Mouse (Mus musculus): ENCODE measurements around the gene Exog. TPM values are rescaled to one million over a fixed set of nuclear protein-coding genes. Genes with fewer than 3 reads are reported as not detected.

Gene Exog
- polyA plus RNA-seq (2015; fragmentation: Nextera tagmentation; extraction: Ambion mirVana): 24.1 and 25.3 TPM in 2 replicates

DNA sequence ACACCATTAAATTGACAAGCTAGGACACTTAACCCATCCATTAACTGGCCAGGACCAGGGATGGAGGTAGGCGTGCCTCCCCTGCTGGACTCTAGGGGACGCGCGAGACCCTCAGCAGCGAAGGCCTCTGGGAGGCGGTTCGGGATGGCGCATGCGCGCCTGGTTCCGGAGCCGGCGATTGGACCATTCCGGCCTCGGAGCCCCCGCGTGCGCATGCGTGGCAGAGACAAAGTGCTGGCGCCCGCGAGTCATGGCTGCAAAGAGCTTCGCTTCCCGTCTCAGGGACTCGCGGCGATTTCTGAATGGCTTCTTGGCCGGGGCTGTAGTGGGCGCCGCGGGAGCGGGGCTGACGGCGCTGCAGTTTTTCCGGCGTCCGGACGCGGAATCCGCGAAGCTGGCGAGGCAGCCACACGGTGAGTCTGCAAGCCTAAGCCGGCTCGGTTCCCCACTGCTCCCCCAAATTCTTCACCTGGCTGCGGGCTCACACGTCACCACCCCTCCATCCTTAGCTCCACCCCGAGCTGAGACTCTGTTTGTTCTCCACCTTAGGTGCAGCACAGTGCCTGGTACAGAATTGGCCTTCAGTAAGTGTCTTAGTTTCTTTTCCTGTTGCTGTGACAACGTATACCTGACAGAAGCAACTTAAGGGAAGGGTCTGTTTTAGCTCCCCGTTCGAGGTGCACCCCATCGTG is at the start of gene Exog:
Gene Exog (plus strand): TSS at position 206 of the 692 bp plus-strand sequence.
- Histone ChIP-seq H3K4me2 (peak within 1 kb of the TSS; percentile 86), H3K36me3 (peaks cover 33% of the 10 kb centered on the region), H3K9me3 (replicated peaks) (no peaks in the 10 kb centered on the region), H3K9ac (peak within 1 kb of the TSS; percentile 90), H3K27ac (peak within 1 kb of the TSS; percentile 86), H3K4me3 (replicated peaks) (peak within 1 kb of the TSS; percentile 74), H3K4me1 (peaks cover 17% of the 10 kb centered on the region), H3K27me3 (no peaks in the 10 kb centered on the region)
- ATAC-seq (replicated peaks; ENCODE audit: low FRiP score): peak; percentile 95
- under 1% methylated on average over 52 of the region's 52 CpGs for WGBS

DNA sequence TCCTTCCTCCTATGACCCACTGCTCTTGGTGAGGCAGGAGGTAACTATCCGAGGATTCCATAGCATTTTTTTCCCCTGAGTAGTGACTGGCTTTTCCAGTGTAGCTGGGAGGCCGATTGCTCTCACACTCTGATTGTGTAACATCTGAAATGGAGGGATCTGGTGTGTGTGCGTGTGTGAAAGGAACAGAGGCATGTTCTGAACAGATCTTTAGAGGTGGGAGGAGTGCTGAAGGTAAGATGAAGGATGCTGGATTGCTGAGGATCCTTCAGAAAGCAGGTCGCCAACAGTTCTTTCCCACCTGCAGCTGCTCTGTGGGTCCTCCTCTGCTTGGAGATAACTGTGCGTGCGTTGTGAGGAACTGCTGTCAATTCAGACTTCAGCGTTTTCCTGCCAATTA is 43.4 kb upstream of the Exog start:
- H3K27me3 ChIP-seq: no peaks in the 10 kb centered on the region
- no peaks in the 10 kb centered on the region for H3K36me3 ChIP-seq
- ATAC-seq (replicated peaks; ENCODE audit: low FRiP score): no peak; the same call in 1 of the 2 replicates
- peak overlapping the region; percentile 96 for H3K4me2 ChIP-seq
- 0 out of 2 replicates have a peak overlapping the region, but pooled peaks have one; percentile 18 for H3K27ac ChIP-seq
- 6% methylated on average over 7 of the region's 7 CpGs for WGBS
- H3K4me1 ChIP-seq: peaks cover 37% of the 10 kb centered on the region
- no peaks in the 10 kb centered on the region for H3K9me3 ChIP-seq (replicated peaks)
- peak overlapping the region; percentile 68 for H3K4me3 ChIP-seq (replicated peaks)
- peak overlapping the region; percentile 19; the same call in 1 of the 2 replicates for H3K9ac ChIP-seq

DNA sequence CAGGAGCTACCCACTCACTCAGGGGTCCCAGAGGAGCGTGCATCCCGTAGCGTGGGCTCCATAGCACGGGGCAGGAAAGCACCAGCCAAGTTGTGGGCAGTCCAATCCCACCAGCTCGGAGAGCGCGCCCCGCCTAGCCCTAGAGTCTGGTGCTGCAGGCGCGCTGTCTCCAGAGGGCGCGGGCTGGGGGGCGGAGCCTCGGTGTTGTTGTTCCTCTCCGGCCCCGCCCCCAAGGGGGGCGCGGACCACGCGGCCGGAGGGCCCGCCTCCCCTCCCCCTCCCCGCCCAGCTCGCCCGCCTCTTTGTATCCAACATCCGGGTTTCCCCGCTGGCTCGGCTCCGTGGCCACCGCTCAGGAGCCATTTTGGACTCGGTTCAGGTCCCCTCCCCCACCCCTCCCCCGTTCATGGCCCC is 42.9 kb upstream of the Exog start, which contains the start of gene Acvr2b:
Gene Acvr2b (plus strand): TSS at position 318 of the 414 bp plus-strand sequence.
- Histone ChIP-seq H3K36me3 (no peaks in the 10 kb centered on the region), H3K9me3 (replicated peaks) (no peaks in the 10 kb centered on the region), H3K4me3 (replicated peaks) (peak within 1 kb of the TSS; percentile 68)

DNA sequence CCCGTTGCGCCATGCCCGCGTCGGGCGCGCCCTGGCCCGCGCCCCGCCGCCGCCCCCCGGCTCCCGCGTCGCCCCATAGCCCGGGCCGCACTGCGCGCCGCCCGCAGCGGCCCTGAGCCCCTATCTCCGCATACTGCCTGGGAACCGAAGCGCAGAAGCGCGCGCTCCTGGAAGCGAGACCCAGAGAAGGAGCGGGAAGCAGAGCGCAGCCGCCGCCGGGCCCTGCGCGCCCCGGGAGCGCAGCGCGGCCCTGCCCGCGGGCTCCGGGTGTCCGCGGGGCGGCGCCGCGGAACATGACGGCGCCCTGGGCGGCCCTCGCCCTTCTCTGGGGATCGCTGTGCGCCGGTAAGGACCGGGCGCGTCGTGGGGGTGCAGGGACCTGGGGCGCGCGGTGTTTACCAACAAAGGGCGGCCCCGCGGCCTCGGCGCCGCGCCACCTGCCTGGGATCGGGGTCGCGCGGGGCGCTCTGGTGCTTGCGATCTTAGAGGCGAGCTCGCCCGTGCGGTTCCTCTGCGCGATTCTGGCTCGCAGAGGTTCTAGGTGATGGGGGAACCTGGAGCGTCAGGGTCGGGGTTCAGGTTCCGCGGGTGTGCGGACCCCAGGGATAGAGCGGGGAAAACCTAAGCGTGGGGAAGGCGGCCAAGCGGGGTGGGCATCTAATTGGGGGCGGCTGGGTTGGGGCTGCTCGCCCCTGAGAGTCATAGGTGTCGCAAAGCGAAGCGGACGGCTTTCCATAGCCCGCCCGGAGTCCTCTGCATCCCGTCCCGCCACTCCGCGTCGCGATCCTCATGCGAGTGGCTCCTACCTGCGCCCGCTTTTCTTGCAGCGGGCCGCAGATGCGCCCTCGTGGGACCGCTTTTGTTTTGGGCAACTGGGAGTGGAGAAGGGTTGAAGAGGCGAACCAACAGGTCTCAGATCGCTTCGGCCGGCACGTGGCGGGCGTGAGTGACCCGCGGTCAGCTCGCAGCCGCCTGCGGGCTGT is 42.2 kb upstream of the Exog start:
- Histone ChIP-seq H3K4me2 (peak overlapping the region; percentile 96), H3K27ac (peak overlapping the region; percentile 98), H3K27me3 (no peaks in the 10 kb centered on the region), H3K4me3 (replicated peaks) (peak overlapping the region; percentile 68), H3K9me3 (replicated peaks) (no peaks in the 10 kb centered on the region), H3K36me3 (no peaks in the 10 kb centered on the region), H3K9ac (peak overlapping the region; percentile 95), H3K4me1 (peaks cover 46% of the 10 kb centered on the region)
- under 1% methylated on average over 116 of the region's 127 CpGs for WGBS
- no peak; the same call in 1 of the 2 replicates for ATAC-seq (replicated peaks; ENCODE audit: low FRiP score)

More for the DNA sequence above, 42.9 kb upstream of the Exog start, which contains the start of gene Acvr2b:
- Histone ChIP-seq H3K4me1 (peaks cover 38% of the 10 kb centered on the region), H3K27me3 (no peaks in the 10 kb centered on the region), H3K4me2 (peak within 1 kb of the TSS; percentile 96), H3K9ac (peak within 1 kb of the TSS; percentile 95), H3K27ac (peak within 1 kb of the TSS; percentile 98)
- peak; percentile 96 for ATAC-seq (replicated peaks; ENCODE audit: low FRiP score)
- WGBS: 0% methylated on average over 19 of the region's 32 CpGs

DNA sequence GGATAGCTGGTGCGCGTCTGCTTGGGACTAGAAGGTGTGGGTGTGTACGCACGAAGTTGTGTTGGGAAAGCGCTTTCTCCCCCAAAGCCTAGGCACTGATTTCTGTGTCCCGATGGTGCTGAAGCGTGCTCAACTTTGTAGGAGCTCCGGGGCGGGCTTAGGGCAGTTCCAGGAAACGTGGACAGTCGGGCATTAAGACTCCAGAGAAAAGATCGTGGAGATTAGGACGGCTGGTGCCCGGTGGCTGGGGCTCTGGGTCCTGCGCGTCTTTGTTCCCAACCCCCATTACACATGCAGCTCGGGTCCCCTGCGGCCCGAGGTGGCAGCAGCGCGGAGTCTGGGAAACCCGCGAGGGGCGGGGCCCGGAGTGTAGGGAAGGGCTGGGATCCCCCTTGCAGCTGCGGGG is 41.5 kb upstream of the Exog start:
- peaks cover 53% of the 10 kb centered on the region for H3K4me1 ChIP-seq
- peak overlapping the region; percentile 95 for H3K9ac ChIP-seq
- peak overlapping the region; percentile 96 for H3K4me2 ChIP-seq
- WGBS: under 1% methylated on average over 26 of the region's 26 CpGs
- peak overlapping the region; percentile 68 for H3K4me3 ChIP-seq (replicated peaks)
- peak overlapping the region; percentile 98 for H3K27ac ChIP-seq
- H3K27me3 ChIP-seq: no peaks in the 10 kb centered on the region
- H3K9me3 ChIP-seq (replicated peaks): no peaks in the 10 kb centered on the region
- peak; percentile 27; the same call in 1 of the 2 replicates for ATAC-seq (replicated peaks; ENCODE audit: low FRiP score)
- H3K36me3 ChIP-seq: no peaks in the 10 kb centered on the region

DNA sequence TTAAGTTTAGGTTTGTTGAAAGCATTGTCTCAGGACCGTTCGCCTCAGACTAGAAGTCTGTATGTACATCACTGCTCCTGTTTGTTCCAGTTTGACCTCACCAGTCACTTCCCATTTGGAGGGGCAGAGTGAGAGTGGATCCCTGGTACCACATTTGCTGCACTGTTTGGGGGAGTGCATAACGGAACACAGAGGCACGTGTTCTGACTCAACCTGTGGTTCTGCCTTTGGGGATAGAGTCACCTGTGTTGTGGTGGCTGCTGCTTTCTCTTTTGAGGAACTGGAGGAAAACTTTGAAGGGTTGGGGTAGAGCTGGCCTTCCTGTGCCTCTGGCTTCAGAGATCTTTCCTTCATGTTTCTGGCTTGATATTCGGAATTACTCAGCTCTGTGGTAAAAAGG is 40.7 kb upstream of the Exog start:
- Histone ChIP-seq H3K36me3 (no peaks in the 10 kb centered on the region), H3K27me3 (no peaks in the 10 kb centered on the region), H3K9ac (peak overlapping the region; percentile 95; the same call in 1 of the 2 replicates), H3K27ac (no peak overlapping the region), H3K4me1 (peaks cover 61% of the 10 kb centered on the region), H3K4me2 (peak overlapping the region; percentile 96), H3K4me3 (replicated peaks) (peak overlapping the region; percentile 68), H3K9me3 (replicated peaks) (no peaks in the 10 kb centered on the region)
- ATAC-seq (replicated peaks; ENCODE audit: low FRiP score): no peak
- WGBS: 67% methylated on average over 5 of the region's 5 CpGs

DNA sequence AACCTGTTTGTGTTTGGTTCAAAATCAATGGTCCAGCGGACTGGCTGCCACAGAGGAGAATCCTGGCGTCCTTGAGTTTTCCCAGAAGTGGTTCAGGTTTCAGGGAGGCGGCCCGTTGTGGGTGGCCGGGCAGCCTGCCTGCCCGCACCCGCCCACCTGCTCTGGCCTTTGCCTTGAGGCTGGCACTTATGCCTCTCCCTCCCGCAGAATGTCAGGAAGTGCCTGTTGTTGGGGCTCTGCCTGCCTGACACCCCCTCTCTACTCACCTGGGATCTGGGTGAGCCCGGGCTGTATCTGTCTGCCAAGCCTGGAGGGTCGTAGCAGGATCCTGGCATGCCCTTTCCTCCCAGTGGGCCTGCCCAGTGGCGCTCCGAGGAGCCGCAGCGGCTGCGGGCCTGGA is 36.9 kb upstream of the Exog start:
- Histone ChIP-seq H3K4me2 (peak overlapping the region; percentile 47), H3K27me3 (no peaks in the 10 kb centered on the region), H3K4me1 (peaks cover 66% of the 10 kb centered on the region), H3K36me3 (peaks cover 18% of the 10 kb centered on the region), H3K4me3 (replicated peaks) (0 out of 2 replicates have a peak overlapping the region, but pooled peaks have one; percentile 15), H3K9me3 (replicated peaks) (peaks cover 3% of the 10 kb centered on the region; the same call in 1 of the 2 replicates), H3K9ac (no peak overlapping the region), H3K27ac (peak overlapping the region; percentile 84)
- ATAC-seq (replicated peaks; ENCODE audit: low FRiP score): peak; percentile 57
- WGBS: 57% methylated on average over 15 of the region's 15 CpGs

DNA sequence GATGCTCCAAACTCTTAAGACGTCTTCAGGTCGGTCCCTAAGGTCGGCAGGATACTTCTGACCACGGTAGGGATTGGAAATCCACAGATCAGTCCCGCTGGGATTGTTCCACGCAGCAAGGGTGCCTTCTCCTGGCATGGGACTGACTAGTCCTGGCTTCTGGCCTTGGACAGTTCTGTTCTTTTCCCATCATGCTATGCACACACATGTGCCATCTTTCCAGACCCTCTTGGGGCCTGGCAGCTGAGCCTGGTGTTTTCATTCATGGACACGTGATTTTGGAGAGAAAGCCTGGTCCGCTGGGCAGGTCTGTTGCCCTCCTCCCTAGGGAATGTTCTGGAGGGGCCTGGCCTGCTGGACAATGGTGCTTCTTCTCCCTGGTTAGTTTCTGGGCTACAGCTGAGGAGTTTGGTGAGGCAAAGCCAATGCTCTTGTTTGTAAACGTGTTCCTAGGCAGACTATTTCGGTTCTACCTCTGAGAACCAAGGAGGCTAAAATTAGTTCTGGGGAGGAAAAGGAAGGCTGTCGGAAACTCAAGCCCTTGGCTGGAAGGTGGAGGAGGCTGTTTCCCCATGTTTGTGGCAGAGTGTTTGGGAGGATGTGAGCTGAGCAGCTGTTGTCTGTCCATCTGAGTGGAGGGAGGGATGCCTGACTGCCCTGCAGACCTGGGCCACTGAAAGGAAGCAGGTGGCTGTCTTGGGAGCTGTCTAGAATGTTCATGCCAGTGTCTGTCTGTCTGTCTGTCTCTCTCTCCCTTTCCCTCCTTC is 35.7 kb upstream of the Exog start:
- Histone ChIP-seq H3K9ac (0 out of 2 replicates have a peak overlapping the region, but pooled peaks have one; percentile 8), H3K36me3 (peaks cover 24% of the 10 kb centered on the region), H3K9me3 (replicated peaks) (peaks cover 7% of the 10 kb centered on the region; the same call in 1 of the 2 replicates), H3K27ac (peak overlapping the region; percentile 84), H3K4me2 (peak overlapping the region; percentile 27; the same call in 1 of the 2 replicates), H3K4me3 (replicated peaks) (no peak overlapping the region), H3K4me1 (peaks cover 56% of the 10 kb centered on the region), H3K27me3 (no peaks in the 10 kb centered on the region)
- WGBS: 55% methylated on average over 11 of the region's 11 CpGs
- peak; percentile 53 for ATAC-seq (replicated peaks; ENCODE audit: low FRiP score)

DNA sequence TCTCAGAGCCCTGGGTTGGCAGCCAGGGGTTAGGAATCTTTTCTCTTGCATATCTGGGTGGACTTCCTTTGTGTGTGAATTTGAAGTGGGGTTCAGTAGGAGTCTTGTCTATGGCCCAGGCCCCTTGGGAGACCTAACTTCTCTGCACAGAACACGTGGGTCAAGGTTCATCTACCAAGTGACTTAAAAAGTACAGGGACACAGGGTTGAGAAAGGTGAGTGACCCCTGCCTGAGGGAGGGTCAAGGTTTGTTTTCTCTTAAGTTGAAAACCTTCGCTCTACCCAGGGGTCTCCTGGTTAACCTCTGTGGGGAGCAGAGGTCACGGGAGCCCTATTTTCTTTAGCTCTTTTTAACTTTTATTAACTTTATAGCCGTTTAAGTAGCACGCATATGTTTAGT is 34.9 kb upstream of the Exog start:
- H3K27ac ChIP-seq: peak overlapping the region; percentile 84
- peaks cover 49% of the 10 kb centered on the region for H3K4me1 ChIP-seq
- ATAC-seq (replicated peaks; ENCODE audit: low FRiP score): no peak
- 26% methylated on average over 5 of the region's 5 CpGs for WGBS
- peaks cover 7% of the 10 kb centered on the region; the same call in 1 of the 2 replicates for H3K9me3 ChIP-seq (replicated peaks)
- H3K36me3 ChIP-seq: peaks cover 24% of the 10 kb centered on the region
- H3K4me2 ChIP-seq: no peak overlapping the region
- no peak overlapping the region for H3K4me3 ChIP-seq (replicated peaks)
- no peak overlapping the region for H3K9ac ChIP-seq
- no peaks in the 10 kb centered on the region for H3K27me3 ChIP-seq

DNA sequence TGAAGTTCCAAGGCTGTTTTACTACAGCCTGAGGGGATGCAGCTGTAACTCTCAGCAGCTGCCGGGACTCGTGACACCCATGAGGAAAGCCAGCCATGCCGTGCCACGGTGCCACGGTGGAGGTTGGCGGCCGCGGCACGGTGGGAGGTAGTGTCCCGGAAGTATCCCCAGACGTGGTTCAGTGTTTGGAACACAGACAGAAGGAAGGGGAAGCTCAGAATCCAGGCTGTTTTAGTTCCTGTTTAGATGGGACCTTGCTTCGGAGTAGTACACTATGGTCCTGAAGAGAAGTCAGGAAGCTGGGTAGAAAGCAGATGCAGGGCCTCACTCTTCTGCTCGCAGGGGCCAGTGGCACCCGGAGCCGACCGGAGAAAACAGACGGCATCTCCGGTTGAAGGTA is 26.7 kb upstream of the Exog start:
- Histone ChIP-seq H3K9me3 (replicated peaks) (0 out of 2 replicates have a peak, but pooled peaks cover 4% of the 10 kb centered on the region), H3K36me3 (peaks cover 5% of the 10 kb centered on the region; the same call in 1 of the 2 replicates), H3K9ac (no peak overlapping the region), H3K4me2 (no peak overlapping the region), H3K4me1 (peaks cover 25% of the 10 kb centered on the region), H3K27me3 (no peaks in the 10 kb centered on the region), H3K27ac (peak overlapping the region; percentile 25; the same call in 1 of the 2 replicates), H3K4me3 (replicated peaks) (no peak overlapping the region)
- ATAC-seq (replicated peaks; ENCODE audit: low FRiP score): no peak
- WGBS: 66% methylated on average over 18 of the region's 18 CpGs

All from kidney, embryonic 15.5 days (tissue).